Mouse (Mus musculus) G1E (cell line): Measurements from ENCODE around the gene Rarres2.

Experiments
- CTCF ChIP-seq: IDR thresholded peaks from 2 replicates; pipeline ENCODE4 v1.5.1; 2012; ENCODE audit warnings: low read depth, low read length, inconsistent platforms, mixed read lengths
- GATA1 ChIP-seq: IDR thresholded peaks from 2 replicates; pipeline ENCODE4 v1.6.1; 2012; ENCODE audit warnings: borderline replicate concordance, low read length, inconsistent platforms, mixed read lengths
- TAL1 ChIP-seq: conservative IDR thresholded peaks from 2 replicates; pipeline ENCODE4 v1.6.1; 2012; ENCODE audit warnings: low read depth, low read length, inconsistent platforms, mixed read lengths

GRCm38 (mm10) chr6:48581257-48581656, 8.7 kb upstream of the Rarres2 start:
- TF ChIP-seq CTCF (no peak), GATA1 (no peak), TAL1 (no peak)
